Mouse (Mus musculus) ovary, adult 18-20 months (tissue): Measurements from ENCODE around the gene Tep1.

ENCODE experiments used
- DNase-seq: peaks from one replicate; pipeline ENCODE4 v3.0.0; 2022; ENCODE audit warnings: low spot score, mixed read lengths

Gene Tep1

GRCm38 (mm10) chr14:50795261-50795935, 75.0 kb downstream of the Tep1 start:
- no peak for DNase-seq

- DNase-seq, result no peak
These were observed 82.2 kb downstream of the Tep1 start for GRCm38 (mm10) chr14:50788157-50788556.

GRCm38 (mm10) chr14:50785251-50785637, 85.1 kb downstream of the Tep1 start, which contains the start of gene Ttc5:
Gene Ttc5 (minus strand): TSS chr14:50785519.
- DNase-seq, result peak; percentile 71

GRCm38 (mm10) chr14:50784391-50785250, 85.7 kb downstream of the Tep1 start:
- no peak for DNase-seq

- DNase-seq, result no peak
These were observed 88.2 kb downstream of the Tep1 start for GRCm38 (mm10) chr14:50782166-50782565.
